Mouse (Mus musculus) megakaryocyte progenitor cell, adult 5-6 weeks (primary cell): ENCODE results near the gene Rpp38. TPM values are rescaled to one million over a fixed set of nuclear protein-coding genes. Genes with fewer than 3 reads are reported as not detected.

Source experiments
- ATAC-seq: replicated peaks from 2 replicates; pipeline ENCODE4 v1.8.0; 2016; ENCODE audit warnings: mild to moderate bottlenecking, moderate TSS enrichment, inconsistent platforms; ENCODE audit not compliant: poor library complexity
- total RNA-seq, 2 experiments: library from RNA; stranded (forward) in 1 of 2; stranded (reverse) in 1 of 2; fragments of 157-497, 149-512 nt in 1 of 2; fragments of 200-1000 nt in 1 of 2; gene quantifications; 2 replicates each; pipeline versions ENCODE4 v1.2.3 to v1.2.4; 2015 to 2017

Rpp38 gene
- total RNA-seq (2015) = 19.4 and 27.5 TPM in 2 replicates
- total RNA-seq (2017) = 5.8 and 13.1 TPM in 2 replicates

DNA sequence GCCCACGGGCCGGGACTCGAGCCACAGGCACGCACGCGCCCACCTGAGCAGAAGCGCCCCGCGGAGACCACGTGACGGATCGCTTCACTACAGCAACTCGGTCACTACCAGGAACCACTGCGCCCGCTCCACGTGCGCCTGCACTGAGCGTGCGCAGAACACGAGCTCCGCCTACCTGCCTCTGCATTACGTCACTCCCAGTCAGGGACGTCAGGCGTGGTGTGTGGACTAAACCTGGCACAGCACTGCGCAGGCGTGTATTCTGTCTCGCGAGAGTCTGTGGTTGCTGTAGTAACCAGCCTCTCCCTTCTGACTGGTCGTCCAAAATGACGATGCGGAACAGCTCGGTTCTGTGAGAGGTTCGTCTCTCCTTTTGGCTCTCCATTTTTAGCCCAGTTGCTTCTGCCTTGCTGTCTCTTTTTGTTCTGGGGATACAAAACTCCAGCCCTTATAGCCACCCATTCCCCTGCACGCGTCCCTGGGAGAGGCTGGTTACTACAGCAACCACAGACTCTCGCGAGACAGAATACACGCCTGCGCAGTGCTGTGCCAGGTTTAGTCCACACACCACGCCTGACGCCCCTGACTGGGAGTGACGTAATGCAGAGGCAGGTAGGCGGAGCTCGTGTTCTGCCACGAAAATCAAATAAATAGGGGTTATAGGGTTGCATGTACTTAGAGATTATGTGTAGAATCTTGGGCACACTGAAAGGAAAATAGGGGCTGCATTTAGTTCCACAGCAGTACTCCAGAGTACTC lies at the start of gene Rpp38:
Gene Rpp38 (minus strand): TSS at position 160 of the 759 bp plus-strand sequence.
- peak; percentile 77 for ATAC-seq

DNA sequence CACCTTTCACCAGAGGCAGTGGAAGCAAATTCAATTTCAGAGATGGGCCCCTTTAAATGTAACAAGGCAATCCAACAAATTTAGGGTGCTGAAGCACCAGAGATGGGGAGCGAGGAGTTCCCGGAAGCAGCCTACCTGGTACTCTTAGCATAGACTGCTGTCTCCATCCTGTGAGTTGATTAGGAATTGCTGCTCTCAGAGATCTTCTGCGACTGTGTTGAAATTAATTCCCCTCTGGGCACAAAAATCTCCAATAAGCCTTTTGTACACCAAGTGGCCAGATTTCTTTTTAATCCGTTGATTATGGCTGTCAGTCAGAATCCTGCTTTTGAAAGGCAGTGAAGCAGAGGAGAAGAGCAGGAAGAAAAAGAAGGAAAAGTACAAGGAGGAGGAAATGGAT lies 32.7 kb upstream of the Rpp38 start:
- no peak for ATAC-seq

DNA sequence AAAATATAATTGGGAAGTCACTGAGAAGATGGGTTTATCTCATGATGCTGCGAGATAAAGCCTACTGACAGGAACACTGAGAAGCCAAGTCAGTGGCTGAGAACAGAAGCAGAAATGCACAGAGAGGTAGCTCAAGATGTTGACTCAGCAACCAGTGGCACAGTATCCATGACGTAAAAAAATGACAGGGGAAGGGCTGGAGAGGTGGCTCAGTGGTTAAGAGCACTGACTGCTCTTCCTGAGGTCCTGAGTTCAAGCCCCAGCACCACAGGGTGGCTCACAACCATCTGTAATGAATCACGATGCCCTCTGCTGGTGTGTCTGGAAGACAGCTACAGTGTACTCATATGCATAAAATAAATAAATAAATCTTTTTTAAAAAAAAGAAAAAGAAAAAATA lies 28.6 kb upstream of the Rpp38 start:
- no peak for ATAC-seq

DNA sequence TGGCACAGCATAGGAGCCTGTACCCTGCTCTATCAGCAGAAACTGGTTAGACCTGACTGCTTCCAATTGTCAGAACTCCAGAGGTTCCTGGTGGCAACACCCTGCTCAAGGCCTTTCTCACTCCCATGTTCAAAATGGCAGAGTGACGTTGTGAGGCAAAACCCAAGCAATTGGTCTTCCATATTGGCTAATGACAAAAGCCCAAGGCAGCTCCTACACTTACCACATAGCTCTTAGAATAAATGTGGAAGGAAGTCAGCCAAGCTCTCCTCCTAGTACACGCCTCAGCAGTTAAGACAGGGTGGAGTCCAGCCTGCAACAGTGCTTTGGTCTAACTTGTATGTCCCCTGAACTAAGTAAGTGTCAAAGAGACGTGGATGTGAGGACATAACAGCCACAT lies 25.4 kb upstream of the Rpp38 start:
- ATAC-seq = no peak

DNA sequence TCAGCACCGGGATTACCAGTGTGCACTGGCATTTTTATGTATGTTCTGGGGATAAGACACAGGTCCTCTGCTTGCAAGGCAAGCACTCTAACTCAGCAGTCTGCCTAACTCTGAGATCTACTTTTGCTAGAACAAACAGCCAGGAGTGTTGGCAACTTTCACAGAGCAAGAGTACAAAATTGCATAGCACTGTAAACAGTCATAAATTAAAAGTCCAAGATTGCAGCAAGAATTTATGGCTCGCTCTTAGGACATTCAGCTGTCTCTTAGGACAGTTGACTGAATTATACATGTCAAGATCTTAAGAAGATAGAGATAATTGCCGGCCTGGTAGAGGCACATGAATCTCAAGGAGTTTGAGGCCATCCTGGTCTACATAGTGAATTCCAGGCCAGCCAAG lies 23.9 kb upstream of the Rpp38 start:
- no peak for ATAC-seq

DNA sequence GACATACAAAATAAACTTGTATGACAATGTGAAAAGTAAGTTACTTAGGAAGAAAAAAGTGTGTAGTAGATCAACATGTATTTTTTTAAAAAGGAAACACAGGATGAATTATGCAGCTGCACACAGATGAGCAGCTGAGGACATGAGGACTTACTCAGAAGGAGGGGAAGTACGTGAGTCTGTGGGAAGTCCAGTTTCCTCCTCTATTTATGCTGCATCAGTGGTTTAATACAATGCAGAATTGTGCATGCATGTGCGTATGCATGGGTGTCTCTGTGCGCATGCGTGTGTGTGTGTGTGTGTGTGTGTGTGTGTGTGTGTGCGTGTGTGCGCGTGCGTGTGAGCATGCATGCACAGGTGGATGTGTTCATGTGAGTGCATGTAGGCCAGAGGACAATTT lies 23.4 kb upstream of the Rpp38 start:
- peak; percentile 42; the same call in 1 of the 2 replicates for ATAC-seq

DNA sequence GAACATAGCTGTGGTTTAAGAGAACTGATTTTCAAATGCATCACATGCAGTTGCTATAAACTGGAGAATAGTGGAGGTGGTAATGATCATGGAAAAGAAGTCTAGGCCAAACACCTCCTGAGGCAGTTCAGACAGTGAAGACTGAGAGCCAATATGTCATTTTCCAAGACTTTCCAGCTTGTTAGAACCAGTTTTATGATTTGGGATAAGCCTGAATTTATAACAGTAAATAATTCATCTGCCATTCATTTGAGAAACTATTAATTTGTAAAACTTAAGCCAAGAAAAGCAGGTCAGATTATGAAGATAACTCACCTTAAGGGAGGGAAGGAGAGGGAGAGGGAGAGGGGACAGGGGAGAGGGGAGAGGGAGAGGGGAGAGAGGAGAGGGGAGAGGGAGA lies 20.7 kb upstream of the Rpp38 start:
- no peak for ATAC-seq

DNA sequence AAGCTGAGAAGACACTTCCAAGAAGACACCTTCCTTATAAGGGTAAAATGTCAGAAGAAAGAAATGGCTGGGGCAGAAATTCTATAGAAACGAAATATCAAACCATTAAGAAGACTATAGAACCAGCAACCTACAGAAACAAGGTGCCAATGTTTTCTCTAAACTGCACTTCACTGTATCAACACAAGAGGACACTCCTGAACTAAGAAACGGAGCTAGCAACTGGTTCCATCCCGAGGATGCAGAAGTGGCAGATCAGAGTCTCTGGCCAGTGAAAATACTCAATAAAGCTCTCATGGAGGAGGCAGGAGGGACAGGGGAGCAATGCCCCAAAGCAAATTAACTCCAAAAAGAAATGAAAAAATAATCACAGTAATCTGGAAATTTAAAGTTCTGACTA lies 16.5 kb upstream of the Rpp38 start:
- ATAC-seq = peak; percentile 97

DNA sequence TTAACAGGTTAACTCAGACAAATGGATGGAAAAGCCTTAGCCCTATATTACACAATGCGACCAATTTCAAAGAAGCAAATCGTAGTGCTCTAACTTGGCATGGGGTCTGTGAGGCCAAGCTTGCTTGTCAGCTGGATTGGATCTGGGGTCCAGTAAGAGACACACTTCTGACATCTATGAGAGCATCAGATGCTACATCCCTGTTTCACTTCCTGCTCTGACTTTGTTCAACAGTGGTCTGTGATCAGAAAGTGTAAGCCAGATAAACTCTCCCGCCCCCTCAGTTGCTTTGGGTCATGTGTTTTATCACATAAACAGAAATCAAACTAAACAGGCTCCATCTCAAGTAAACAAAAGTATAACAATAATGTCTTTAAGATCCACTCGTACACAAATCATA lies 16.0 kb upstream of the Rpp38 start:
- no peak for ATAC-seq

DNA sequence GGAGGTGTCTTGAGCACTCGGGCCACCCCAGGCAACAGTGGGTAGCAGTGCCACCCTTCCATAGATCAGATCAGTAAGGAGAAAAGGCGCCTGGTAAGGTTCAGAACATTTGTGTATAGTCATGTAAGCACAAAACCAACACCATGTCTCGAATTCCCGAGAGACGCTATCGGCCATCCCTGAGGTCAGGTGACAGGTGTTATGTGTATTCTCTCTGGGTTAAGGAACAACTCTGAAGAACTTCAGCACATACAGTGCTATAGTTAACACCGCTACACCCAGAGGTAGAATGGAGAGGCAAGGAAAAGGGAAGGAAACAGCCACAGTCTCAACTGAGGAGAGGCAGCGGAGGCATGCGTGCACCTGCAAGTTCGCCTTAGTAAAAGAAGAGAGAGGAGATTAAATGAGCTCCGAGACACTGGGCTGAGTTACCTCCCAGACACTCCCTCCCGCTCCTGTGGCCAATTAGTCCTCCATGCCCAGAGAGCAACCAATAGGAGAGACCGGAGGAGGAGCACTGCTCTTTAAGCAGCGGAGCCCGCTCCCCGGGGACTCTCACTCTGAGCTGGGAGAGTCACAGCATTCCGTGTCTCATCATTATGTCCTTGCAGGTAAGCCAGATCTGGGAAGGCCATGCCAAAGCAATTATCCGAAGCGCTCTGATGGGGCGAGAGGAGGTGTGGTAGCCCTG lies 3.3 kb upstream of the Rpp38 start, which contains the start of gene Acbd7:
Gene Acbd7 (plus strand): TSS at position 558 of the 691 bp plus-strand sequence.
- ATAC-seq = peak; percentile 67

DNA sequence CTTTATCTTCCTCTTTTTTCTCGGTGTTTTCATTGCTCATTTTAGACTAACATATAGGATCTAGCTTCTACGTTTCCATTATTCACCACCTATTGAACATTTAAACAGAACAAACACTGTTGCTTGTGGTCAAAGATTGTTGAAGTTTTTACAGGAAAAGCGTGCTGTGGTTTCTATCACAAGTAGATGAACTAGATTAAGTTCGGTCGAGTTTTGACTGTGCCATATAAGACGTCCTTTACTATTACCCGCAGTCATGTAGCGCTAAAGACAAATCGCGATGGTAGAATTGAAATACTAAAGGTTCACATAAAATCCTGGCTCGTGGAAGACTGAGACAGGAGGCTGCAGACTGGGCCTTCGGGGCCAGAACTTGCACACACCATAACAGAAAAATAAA lies 1.3 kb upstream of the Rpp38 start:
- ATAC-seq = no peak

DNA sequence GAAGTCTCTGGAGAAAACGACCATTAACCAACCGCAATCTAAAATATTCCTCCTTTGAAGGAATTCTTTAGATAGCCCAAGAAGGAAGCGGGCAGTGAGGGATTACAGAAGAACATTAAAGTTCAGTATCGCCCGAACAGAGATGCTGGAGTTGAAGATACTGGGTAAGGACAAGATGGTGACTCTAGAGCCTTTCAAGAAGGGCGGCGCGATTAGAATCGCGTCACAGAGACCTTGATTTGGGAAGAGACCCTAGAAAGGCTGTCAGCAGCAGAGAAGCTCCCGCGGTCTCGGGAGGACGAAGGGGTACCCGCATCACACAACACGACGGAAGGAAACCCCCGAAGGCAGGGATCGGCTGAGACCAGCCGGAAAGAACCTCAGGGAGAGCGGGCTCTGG lies 387 bp downstream of the Rpp38 start:
- peak; percentile 5; the same call in 1 of the 2 replicates for ATAC-seq

DNA sequence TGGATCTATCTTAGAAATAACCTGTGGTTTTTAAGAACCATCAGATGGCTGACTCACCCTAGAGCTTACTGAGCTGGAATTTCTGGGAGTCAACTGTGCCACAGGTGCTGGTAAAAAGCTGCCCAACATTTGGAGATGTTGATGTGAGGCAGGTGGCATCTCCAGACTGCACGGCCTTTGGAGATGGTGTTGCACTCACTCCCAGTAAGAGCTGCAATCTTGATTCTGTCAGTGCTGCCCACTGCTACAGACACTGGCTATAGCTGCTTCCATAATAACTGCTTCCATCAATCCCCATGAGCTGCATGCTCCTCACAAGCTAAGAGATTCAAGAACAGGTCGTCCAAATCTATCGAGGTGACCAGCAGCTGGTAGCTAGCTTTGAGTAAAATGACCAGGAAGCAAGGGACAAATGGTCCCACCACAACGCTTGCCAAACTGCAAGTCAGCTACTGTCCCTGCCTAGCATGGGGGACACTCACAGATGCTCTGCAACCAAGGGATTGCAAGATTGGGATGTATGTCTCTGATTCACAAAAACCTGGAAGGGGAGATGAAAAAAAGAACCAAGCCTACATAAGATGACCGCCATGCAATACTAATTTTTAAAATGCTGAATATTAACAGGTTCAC lies 1.3 kb downstream of the Rpp38 start:
- no peak for ATAC-seq

DNA sequence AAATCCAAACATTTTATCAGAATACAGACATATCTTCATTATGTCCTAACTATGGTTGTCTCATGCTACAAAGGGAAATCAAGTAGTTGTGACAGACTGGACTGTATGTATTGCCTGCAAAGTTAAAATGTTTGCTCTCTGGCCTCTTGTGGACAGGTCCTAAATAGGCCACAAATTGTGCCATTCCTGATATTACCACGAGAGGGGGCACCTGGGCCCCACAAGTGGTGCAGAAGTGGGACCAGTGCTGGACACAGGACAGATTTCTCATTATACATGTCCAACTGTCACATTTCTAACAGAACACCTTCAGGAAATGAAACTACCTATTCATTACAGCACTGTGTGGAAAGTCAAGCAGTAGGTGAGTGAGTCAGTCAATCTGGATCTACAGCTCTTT lies 5.1 kb downstream of the Rpp38 start:
- ATAC-seq = peak; percentile 72

DNA sequence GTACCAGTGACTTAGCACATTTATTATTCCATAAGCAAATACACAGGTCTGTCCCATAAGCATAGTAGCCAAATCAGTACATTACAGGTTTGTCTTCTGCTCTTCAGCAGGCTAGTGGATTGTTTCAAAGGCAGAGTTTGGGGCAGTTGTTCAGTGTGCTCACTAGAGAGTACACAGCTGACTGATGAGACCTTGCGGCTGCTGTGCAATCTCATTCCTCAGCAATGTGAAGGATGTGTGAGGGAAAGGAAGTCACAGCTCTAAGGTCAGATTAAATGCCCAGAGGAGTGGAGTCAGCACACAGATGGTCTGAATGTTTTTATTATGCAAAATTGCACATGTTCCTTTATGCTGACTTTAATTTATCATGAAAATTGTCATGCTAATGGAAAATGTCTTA lies 5.9 kb downstream of the Rpp38 start:
- no peak for ATAC-seq

DNA sequence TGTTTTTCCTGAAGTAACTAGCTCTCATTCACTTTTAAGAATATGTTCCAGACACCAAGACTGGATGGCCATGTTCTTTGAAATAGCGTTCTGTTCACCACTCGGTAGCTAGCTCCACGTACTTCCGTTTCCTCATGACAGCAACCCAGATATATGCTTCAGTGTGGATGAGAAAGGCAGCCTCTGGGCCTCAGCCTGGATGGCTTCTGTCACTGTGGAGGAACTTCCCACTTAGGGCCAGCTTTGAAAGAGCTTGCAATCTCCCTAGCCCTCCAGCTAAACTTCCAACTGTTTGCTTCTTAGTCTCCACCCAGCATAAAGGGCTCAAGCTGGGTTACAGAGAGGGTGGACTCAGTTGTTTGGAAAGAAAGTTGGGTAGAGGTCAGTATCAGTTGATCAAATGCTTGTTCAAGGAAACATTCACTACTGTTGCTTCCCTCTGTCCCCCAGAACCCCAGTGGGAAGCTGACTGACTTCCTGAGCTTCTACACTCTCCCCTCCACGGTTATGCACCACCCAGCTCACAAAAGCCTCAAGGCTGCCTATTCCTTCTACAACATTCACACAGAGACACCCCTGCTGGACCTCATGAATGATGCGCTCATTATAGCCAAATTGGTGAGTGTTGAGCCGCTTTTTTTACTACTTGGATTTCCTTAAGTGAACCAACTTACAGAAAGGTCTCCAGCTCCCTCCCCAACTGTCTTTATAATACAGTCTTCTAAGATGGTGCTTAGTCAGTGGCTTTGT lies 7.9 kb downstream of the Rpp38 start:
- no peak for ATAC-seq

DNA sequence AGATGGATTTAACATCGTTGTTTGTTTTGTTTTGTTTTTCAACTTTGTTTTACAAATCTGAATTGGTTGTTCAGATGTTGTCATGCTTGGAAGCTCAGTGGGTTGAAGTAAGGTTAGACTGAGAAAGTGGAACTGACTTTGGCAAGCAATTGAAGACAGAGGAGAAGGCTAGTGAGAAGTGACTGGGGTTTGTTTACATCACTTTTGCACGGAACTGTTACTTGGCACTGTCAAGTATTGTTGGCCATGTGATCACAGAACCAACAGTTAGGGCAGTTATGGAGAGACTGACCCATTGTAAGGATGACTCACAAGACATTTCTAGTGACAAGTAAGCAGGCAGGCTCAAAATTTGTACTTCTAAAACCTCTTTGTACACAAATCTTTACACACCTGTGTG lies 9.3 kb downstream of the Rpp38 start:
- ATAC-seq = no peak

DNA sequence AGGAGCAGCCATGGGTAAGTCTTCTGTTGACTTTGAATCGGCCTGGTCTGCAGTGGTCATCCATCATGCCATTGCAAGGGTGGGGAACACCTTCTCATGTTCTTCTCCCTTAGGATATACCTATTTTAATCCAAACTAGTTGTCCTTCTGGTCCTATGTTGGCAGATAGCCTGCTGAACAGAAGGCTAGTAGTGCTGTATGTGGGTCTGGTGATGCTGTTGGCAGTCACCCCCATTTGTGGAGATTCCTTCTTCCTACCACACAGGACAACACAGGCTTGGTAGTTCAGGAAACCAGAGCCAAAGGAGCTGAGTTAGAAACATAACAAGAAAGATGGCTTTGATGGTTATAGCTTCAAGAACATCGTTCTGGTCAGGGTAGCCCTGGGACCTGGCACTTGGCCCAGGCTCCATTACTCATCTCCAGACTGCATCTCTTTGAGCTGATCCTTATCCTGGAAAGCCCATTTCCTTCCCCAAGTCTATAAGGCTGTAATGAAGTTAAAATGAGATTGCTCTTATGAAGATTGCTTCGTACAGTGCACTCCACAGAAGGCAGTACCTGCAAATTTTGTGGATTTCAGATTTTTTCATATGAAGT lies 26.9 kb downstream of the Rpp38 start:
- no peak for ATAC-seq

DNA sequence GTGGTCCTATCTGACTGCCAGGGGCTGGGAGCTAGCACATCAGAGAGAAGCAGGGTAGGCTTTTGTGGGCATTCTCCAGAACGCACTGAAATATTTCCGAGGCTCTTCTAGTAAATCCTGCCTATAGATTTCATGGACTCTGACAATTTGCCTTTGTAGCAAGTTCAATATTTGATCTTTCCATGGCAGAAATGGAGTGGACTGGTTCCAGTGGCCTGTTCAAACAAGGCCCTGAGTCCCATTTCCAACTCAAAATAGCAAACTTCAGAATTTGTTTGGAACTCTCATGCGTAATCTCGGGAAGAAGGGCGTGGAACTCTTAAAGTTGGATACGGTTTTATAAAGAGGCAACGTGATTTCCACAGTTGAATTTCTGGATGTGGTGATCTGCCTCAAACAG lies 36.6 kb downstream of the Rpp38 start:
- no peak for ATAC-seq

DNA sequence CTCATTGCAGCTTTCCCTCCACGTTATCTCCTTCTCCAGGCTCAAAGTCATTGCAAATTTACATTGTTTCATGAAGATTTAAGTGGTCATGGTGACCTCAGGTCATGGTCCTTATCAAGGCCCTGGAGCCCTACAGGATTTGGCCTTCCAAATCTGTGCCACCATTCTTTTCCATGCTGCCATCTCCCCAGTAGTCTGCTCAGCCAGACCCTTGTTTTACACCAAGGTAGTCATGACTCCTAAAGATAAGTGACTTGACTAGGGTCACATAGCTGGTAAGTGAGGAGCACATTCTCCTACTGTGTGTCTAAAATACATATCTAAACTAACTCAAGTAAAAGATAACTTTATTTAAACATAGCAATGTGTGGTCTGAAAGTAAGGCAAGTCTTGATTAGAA lies 40.3 kb downstream of the Rpp38 start:
- 0 out of 2 replicates have a peak, but pooled peaks have one; percentile 14 for ATAC-seq

DNA sequence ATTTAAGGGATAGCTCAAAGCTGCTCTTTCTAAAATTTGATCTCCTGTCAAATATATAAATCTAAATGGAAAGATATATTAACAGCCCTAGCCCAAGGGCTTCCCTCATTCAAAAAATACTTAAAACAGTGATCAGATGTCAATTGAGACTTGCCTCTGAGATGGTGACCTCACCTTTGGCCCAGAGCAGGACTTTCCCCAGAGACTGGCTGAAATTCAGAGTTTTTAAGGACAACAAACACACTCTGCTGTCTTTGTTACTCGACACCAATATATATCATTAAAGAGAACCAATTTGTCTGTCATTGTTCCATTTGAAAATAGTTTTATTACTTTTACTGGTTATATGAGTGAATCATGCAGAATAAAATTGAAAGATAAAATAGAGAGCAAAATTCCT lies 42.9 kb downstream of the Rpp38 start:
- ATAC-seq = no peak
